Mouse (Mus musculus): Measurements from ENCODE around the gene Plcxd3.
A peak's percentile ranks its signal among the peaks of the same experiment; 100 is the strongest.

Plcxd3 gene

GRCm38 (mm10) chr15:4561431-4561970 is 186.2 kb downstream of the Plcxd3 start:
- DNase-seq = peak; percentile 8

GRCm38 (mm10) chr15:4595521-4595920 is 220.2 kb downstream of the Plcxd3 start:
- DNase-seq = peak; percentile 9

- DNase-seq = peak; percentile 47
Measured at GRCm38 (mm10) chr15:4598661-4599060, 223.4 kb downstream of the Plcxd3 start.

GRCm38 (mm10) chr15:4599331-4599730 is 224.0 kb downstream of the Plcxd3 start:
- DNase-seq = peak; percentile 60

- DNase-seq = no peak
Measured at GRCm38 (mm10) chr15:4605630-4606029, 230.3 kb downstream of the Plcxd3 start.

Measured in kidney, adult 18-20 months (tissue).